Mouse (Mus musculus) olfactory bulb, adult 2 months (tissue): ENCODE results near the gene Dvl2.

Experiments used
- CTCF ChIP-seq: fragments of 200-500 bp; IDR thresholded peaks from 2 replicates; pipeline ENCODE4 v1.5.1; 2012; ENCODE audit warnings: low read depth, mild to moderate bottlenecking, low read length, moderate library complexity; ENCODE audit not compliant: insufficient read depth
- POLR2A ChIP-seq: fragments of 200-500 bp; IDR thresholded peaks from 2 replicates; pipeline ENCODE4 v1.6.1; 2012; ENCODE audit warnings: mild to moderate bottlenecking, low read depth, low read length, moderate library complexity; ENCODE audit not compliant: insufficient read depth

DNA sequence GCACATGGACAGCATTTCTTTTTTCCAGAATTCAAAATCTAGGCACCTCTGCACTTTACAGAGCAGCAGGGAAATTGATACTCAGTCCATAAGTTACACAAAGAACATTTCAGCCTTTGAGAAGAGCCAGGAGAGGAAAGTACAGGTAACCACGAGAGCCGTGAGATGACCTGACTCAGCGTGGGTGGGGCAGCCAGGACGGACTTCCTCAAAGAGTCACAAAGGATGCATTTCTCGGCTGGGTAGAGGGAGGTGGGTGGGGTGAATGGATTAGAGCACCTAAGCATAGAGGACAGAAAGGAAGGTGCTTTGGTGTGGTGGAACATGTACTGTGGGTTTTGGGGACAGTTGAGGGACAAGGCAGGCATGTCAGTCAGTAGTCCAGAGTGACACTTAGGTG lies 38.6 kb upstream of the Dvl2 start:
- TF ChIP-seq CTCF = no peak
- no peak for TF ChIP-seq POLR2A
